Mouse (Mus musculus): Measurements from ENCODE around the gene Fam71e1.

Gene Fam71e1

DNA sequence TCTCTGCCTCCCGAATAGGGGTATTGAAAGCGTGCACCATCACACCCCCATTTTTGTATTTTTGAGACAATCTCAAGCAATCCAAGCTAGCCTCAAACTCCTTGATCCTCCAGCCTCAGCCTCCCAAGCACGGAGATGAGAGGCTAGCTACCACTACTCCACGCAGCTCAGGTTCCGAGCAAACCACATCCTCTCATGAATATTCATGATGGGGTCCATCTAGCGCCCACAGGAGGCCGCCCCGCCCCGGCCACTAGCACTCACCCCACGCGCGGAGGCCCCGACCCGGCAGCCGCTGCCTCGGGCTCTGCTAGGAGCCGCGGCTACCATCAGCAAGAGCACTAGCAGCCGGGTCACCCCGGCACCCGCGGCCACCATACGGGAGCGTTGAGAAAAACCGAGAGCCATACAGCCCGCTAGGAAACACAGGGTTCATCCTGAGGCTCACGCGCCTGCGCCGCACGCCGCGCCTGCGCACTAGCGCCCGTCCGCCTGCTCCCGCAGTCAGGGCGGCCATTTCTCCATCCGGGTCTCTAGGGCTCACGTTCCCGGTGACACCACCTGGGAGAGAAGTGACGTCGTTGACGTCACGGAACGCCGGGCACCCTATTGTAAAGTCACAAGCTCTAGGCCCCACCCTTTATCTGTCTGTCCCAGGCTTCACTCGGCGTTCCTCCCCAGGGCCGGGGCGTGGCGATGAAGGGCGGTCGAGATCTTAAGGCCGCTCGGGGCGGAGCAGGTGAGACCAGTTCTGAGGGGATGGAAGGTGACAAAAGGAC, at the start of gene Fam71e1, which contains the start of gene Emc10:
Fam71e1 (plus strand) TSS at position 590 of the 779 bp plus-strand sequence.
Emc10 (minus strand) TSS at position 538 of the 779 bp plus-strand sequence.
- peak; percentile 93 for ATAC-seq (ENCODE audit: insufficient number of reproducible peaks, low FRiP score, low TSS enrichment)

DNA sequence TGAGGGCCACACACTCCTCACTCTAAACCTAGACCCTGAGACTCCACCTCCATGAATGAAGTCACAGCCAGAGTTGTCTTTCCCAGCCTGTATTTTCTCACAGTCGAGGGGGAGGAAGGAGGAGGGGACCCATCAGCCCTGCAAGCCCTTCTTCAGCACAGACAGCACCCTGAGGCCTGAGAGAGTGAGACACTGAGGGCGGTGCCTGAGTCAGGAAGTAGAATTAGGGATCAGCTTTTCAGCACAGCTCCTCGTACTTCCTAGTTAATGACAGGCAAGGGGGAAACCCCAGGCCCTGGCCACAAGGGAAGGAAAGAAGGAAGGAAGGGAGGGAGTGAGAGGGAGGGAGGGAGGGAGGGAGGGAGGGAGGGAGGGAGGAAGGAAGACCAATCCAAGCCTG, 43.1 kb upstream of the Fam71e1 start:
- ATAC-seq (ENCODE audit: insufficient number of reproducible peaks, low FRiP score, low TSS enrichment) = no peak

DNA sequence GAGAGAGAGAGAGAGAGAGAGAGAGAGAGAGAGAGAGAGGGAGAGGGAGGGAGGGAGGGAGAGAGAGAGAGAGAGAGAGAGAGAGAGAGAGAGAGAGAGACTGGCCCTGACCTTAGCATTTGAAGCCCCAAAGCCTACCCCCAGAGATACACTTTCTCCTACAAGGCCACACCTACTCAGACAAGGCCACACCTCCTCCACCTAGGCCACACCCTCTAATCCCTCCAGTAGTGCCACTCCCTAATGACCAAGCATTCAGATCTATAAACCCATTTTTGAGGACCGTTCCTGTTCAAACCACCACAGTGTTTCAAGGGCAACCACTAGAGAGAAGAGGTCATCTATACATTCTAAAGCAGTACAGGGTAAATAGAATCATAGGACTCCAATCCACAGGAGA, 40.1 kb upstream of the Fam71e1 start:
- no peak for ATAC-seq (ENCODE audit: insufficient number of reproducible peaks, low FRiP score, low TSS enrichment)

DNA sequence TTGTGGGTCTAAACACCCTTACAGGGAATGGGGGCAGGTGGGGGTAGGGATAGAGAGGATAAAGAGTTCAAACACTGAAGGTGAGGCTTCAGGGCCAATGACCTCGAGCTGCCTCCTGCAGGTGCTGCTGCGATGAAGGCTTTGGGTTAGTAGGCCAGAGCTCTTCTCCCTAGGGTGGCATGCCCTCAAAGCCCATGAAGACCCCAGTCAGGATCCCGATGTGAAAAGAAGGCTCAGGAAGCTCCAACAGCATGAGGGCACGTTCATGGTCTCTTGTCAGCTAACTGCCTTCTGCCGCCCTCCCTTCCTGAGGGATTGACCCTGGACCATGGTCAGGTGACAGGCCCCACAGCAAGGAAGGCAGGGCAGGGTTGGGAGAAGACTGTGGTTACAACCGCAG, 36.3 kb upstream of the Fam71e1 start:
- ATAC-seq (ENCODE audit: insufficient number of reproducible peaks, low FRiP score, low TSS enrichment) = no peak

DNA sequence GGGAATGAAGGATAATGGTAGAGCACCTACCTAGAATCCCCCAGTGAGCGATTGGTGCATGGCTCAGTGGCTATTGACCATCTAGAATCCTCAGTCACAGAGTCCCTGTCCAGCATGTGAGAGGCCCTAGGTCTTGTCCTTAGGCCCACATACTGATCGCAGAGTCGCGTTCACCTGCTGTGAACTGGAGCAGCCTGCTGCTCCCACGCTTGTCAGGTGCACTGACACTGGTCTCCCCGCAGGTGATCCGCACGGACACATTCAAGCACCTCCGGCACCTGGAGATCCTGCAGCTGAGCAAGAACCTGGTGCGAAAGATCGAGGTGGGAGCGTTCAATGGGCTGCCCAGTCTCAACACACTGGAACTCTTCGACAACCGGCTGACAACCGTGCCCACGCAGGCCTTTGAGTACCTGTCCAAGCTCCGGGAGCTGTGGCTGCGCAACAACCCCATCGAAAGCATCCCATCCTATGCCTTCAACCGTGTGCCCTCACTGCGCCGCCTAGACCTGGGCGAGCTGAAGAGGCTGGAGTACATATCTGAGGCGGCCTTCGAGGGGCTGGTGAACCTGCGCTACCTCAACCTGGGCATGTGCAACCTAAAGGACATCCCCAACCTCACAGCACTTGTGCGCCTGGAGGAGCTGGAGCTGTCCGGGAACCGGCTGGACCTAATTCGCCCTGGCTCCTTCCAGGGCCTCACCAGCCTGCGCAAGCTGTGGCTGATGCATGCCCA, 35.4 kb upstream of the Fam71e1 start:
- no peak for ATAC-seq (ENCODE audit: insufficient number of reproducible peaks, low FRiP score, low TSS enrichment)

DNA sequence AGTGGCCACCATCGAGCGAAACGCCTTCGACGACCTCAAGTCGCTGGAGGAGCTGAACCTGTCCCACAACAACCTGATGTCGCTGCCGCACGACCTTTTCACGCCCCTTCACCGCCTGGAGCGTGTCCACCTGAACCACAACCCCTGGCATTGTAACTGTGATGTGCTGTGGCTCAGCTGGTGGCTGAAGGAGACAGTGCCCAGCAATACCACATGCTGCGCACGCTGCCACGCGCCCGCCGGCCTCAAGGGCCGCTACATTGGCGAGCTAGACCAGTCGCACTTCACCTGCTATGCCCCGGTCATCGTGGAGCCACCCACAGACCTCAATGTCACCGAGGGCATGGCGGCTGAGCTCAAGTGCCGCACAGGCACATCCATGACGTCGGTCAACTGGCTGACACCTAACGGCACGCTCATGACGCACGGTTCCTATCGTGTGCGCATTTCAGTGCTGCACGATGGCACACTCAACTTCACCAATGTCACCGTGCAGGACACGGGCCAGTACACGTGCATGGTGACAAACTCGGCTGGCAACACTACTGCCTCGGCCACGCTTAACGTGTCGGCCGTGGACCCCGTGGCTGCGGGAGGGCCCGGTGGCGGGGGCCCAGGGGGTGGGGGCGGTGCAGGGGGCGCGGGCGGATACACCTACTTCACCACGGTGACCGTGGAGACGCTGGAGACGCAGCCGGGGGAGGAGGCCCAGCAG, 34.7 kb upstream of the Fam71e1 start:
- no peak for ATAC-seq (ENCODE audit: insufficient number of reproducible peaks, low FRiP score, low TSS enrichment)

DNA sequence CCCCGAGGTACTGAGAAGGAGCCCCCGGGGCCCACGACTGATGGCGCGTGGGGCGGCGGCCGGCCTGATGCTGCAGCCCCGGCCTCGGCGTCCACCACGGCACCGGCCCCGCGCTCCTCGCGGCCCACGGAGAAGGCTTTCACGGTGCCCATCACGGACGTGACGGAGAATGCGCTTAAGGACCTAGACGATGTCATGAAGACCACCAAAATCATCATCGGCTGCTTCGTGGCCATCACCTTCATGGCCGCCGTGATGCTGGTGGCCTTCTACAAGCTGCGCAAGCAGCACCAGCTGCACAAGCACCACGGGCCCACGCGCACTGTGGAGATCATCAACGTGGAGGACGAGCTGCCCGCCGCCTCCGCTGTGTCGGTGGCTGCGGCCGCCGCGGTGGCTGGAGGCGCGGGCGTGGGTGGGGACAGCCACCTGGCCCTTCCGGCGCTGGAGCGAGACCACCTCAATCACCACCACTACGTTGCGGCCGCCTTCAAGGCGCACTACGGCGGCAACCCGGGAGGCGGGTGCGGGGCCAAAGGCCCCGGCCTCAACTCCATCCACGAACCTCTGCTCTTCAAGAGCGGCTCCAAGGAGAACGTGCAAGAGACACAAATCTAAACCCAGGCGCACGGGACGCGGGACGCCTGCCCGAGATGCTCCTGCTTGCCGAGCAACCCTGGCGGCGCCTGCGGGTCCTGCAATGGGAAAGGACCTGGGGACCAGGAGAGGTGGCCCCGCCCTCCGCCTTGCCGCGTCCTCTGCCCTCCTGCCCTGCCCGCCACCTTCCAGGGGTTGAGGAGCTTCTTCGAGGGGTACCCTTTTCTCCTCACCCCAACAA, 33.9 kb upstream of the Fam71e1 start:
- no peak for ATAC-seq (ENCODE audit: insufficient number of reproducible peaks, low FRiP score, low TSS enrichment)

DNA sequence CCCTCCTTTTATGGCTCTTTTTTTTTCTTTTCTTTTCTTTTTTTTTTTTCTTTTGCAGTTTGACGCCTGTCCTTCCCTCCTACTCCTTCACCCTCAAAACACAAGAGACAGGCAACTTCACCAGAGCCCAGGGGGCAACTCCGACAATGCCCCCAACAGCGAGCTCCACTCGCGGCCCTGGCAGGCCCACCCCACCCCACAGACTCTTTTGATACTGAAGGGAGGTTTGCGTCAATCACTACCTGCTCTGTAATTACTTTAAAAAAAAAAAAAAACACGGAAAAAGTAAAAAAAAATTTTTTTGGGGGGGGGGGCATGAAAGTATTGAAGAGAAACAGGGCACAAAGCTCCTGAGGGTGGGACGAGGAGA, 33.3 kb upstream of the Fam71e1 start:
- ATAC-seq (ENCODE audit: insufficient number of reproducible peaks, low FRiP score, low TSS enrichment) = no peak

DNA sequence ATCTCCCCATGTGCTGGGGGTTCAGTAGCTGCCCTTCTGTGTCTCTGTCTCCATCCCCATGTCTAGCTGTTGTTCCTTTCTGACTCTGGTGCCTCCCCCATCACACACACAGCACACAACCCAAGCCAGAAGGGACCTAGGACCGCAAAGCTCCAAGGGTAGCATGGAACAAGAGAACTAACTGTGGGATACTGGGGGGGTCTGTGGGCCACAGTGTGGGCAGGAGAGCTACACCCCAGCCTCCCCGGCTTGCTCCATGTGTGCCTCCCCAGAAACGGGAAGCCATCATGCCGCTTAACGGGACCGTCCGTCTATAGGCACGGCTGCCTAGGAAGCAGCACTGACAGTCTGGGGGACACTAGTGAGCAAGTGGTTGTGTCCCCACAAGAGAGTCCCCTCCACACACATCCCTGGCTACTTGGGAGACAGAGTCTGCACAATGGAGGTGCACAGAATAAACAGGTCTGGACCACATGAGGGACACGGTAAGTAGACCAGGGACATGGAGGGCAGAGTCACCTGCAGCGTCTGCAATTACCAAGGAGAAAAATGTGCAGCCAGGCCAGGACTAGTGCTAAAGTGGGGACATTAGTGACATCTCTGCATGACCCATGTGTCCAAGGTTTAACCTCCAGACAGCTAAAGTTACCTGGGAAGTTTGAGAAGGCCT, 32.7 kb upstream of the Fam71e1 start:
- ATAC-seq (ENCODE audit: insufficient number of reproducible peaks, low FRiP score, low TSS enrichment) = no peak

DNA sequence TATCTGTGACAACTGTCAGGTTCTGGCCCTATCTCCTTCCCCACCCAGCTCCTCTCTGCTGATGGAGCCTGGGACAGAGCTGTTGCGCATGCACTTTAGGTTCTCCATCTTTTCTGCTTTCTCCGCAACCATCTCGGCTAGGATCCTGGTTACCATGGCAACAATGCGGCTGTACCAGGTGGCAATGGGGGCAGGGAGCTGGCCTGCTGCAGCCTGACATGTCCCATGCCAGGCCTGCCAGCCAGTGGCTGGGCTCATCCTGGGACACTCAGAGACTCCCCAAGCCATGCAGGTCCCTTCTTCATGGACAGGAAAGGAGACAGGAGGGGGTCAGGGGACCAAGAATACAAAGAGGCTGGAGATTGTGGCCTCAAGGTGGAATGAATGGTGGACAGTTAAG, 31.9 kb upstream of the Fam71e1 start:
- peak; percentile 47; the same call in 1 of the 2 replicates for ATAC-seq (ENCODE audit: insufficient number of reproducible peaks, low FRiP score, low TSS enrichment)

DNA sequence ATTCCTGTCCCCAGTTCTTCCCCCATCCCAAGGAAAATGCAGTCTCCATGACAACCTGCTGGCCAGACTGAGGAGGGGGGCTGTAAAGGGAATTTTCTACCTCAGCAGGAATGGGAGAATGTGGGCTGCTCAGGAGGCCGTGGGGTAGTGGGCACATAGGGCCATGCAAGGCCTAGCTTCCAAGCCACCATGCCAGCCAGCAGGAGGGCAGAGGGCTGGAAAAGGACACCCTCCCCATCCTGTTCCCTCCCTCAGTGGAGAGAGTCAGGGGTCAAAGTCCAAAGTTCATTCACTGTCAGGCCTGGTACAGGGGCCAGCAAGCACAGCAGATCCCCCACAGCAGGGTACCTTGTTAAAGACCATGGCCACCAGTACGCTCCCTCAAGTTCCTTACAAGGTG, 31.3 kb upstream of the Fam71e1 start, which contains the start of gene Aspdh:
Aspdh (plus strand) TSS at position 281 of the 400 bp plus-strand sequence.
- ATAC-seq (ENCODE audit: insufficient number of reproducible peaks, low FRiP score, low TSS enrichment) = no peak

DNA sequence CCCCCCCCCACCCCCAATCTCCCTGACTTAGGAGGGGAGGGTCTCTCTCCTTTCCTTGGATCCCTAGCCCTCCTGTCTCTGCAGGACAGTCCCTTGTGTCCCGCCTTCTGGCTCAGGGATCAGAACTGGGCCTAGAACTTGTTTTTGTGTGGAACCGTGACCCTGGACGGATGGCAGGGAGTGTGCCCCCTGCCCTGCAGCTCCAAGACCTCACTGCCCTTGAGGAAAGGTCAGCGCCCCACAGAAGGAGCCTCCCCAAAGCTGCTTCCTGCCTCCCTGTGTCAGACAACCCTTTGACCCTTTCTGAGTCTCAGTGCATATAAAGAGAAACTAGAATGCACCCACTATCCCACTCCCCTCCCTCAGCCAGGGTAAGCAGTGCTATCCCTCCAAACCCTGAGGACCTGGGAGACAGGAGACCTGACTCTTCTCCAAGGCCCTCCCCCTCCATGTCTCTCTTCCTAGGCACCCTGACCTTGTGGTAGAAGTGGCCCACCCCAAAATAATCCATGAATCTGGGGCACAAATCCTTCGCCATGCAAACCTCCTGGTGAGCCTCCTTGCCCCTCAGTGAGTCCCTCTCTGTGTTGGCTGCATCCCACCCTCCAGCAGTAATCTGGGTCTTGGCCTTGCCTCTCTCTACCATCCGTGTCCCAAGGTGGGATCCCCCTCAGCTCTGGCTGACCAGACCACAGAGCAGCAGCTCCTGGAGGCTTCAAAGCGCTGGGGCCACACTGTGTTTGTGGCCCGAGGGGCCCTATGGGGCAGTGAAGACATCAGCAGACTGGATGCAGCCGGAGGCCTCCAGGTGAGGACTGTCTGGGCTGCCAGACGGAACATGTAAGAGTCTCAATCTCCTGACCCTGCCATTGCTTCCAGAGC, 30.1 kb upstream of the Fam71e1 start:
- no peak for ATAC-seq (ENCODE audit: insufficient number of reproducible peaks, low FRiP score, low TSS enrichment)

DNA sequence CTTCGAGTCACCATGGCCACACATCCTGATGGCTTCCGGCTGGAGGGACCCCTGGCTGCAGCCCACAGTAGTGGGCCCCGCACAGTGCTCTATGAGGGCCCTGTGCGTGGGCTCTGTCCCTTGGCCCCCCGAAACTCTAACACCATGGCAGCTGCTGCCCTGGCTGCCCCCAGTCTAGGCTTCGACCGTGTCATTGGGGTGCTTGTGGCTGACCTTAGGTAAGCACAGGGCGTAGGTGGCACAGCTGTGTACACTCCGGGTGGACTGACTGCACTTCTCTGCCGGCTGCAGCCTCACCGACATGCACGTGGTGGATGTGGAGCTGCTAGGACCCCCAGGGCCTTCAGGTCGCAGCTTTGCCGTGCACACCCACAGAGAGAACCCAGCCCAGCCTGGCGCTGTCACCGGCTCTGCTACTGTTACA, 29.5 kb upstream of the Fam71e1 start:
- no peak for ATAC-seq (ENCODE audit: insufficient number of reproducible peaks, low FRiP score, low TSS enrichment)

DNA sequence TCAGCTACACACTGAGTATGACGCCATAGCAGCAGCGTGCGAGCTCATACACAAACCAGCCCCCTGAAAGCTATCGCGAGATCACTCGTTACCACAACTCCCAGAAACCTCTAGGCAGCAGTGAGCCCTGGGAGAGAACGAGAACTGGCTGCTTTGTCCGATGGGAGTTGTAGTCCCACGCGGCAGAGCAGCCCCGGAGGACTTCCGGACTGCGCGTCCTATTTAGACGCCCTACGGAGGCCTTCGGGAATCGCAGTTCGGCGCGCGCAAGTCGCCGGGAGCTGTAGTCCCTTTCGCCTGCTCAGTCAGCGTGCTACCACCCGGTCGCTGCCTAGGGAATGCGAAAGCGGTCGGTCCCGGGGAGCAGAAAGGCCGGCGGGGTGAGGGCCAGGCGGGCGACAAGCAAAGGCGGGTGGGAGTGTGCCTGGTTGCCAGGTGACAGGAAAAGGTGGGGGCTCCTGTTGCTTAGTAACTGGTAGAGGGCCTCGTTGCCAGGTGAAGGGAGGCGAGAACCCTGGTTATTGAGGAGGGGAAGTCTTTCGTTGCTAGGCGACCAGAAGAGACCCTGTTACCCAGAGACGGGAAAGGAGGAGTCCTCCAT, 28.5 kb upstream of the Fam71e1 start, which contains the start of gene Josd2:
Josd2 (plus strand) TSS at position 170 of the 601 bp plus-strand sequence.
- peak; percentile 81 for ATAC-seq (ENCODE audit: insufficient number of reproducible peaks, low FRiP score, low TSS enrichment)

DNA sequence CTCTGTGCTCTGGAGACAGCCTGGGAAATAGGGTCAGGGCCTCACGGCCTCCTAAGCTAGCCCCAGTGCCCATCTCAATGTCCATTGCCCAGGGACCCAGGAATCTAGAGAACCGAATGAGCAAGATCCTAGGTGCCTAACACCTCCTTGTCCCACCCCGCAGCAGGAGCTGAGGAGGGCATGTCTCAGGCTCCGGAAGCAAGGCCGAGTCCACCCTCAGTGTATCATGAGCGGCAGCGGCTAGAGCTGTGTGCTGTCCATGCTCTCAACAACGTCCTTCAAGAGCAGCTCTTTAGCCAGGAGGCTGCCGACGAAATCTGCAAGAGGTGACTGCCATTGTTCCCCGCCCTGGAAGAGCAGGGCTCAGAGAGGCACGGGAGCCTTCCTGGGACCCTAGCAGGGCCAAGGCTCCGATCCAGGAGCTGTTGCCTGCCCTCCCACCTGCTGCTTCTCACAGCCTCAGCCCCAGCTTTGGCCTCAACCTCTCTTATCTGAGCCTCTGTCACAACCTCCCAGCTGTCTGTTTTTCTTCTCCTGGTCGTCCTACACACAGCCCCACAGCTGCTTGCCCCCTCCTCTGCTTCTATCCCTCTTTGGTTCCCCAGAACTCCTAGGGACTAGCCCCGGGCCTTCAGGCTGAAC, 27.6 kb upstream of the Fam71e1 start:
- no peak for ATAC-seq (ENCODE audit: insufficient number of reproducible peaks, low FRiP score, low TSS enrichment)

DNA sequence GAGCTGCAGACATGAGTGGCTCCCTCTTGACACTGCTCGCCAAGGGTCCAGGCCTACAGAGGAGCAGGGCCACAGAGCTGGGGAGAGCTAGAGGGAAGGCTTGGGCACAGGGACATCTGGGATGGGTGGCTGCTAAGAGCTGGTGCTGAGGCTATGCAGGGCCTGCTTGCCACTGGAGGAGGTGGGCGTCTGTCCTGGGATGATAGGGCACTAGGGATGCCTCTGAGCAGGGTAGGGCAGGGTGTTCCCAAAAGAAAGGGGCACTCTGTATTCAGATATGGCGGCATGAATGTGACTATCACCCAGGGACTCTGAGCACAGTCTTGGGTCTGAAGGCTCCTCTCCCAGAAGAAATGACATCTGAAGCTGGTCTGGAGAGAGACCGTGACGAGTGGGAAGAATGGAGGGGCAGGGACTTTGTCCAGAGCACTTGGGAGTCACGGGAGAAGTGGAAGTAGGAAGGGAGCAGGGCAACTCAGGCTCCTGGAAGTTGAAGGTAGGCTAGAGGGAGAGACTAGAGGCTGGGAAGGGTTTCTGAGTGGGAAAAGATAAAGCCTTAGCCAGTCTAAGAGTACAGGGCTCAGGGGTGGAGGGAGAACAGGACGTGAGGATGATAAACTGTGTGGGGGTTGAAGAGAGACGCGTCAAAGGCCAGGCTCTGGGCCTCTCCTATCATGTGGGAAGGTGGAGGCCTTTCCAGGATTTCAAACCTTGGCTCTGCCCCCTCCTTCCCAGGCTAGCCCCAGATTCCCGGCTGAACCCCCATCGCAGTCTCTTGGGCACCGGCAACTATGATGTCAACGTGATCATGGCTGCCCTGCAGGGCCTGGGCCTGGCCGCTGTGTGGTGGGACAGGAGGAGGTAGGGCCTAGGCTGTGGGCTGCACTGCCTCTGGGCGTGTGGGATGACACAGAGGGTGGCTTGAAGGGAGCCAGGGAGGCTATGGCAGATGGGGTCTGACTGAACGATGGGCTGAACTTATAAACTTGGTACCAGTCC, 26.4 kb upstream of the Fam71e1 start:
- ATAC-seq (ENCODE audit: insufficient number of reproducible peaks, low FRiP score, low TSS enrichment) = no peak

Measured in cerebellum, adult (tissue).